Mouse (Mus musculus): ENCODE measurements at regions not wholly inside any gene's neighbourhood (a gene's known extent, or its start where the extent isn't known, plus 50 kb on each side); places are given as distances from the start of the nearest gene placed in this dataset.

GRCm38 (mm10) chr3:143873876-143874275 lies 331.1 kb downstream of the Lmo4 start:
- Histone ChIP-seq H3K9me3 (no peaks in the 10 kb centered on the region), H3K4me1 (replicated peaks) (no peaks in the 10 kb centered on the region), H3K36me3 (no peaks in the 10 kb centered on the region), H3K4me3 (no peak overlapping the region), H3K27ac (no peak overlapping the region), H3K27me3 (ENCODE audit: insufficient read depth, poor library complexity, severe bottlenecking) (no peaks in the 10 kb centered on the region)
- DNase-seq (ENCODE audit: low spot score), result no peak
- 84% methylated on average over 3 of the region's 3 CpGs for WGBS

- WGBS, result 55% methylated on average over 4 of the region's 4 CpGs
- Histone ChIP-seq H3K27me3 (ENCODE audit: insufficient read depth, poor library complexity, severe bottlenecking) (no peaks in the 10 kb centered on the region), H3K27ac (no peak overlapping the region), H3K4me1 (replicated peaks) (peaks cover 5% of the 10 kb centered on the region; the same call in 1 of the 2 replicates), H3K4me3 (no peak overlapping the region), H3K9me3 (no peaks in the 10 kb centered on the region), H3K36me3 (no peaks in the 10 kb centered on the region)
- no peak for DNase-seq (ENCODE audit: low spot score)
Observed at GRCm38 (mm10) chr3:143866521-143866920, 338.5 kb downstream of the Lmo4 start.

GRCm38 (mm10) chr3:143865626-143866025 lies 339.4 kb downstream of the Lmo4 start:
- H3K36me3 ChIP-seq, result no peaks in the 10 kb centered on the region
- H3K4me1 ChIP-seq (replicated peaks), result peaks cover 5% of the 10 kb centered on the region; the same call in 1 of the 2 replicates
- no peaks in the 10 kb centered on the region for H3K9me3 ChIP-seq
- no peaks in the 10 kb centered on the region for H3K27me3 ChIP-seq (ENCODE audit: insufficient read depth, poor library complexity, severe bottlenecking)
- 83% methylated on average over 7 of the region's 7 CpGs for WGBS
- DNase-seq (ENCODE audit: low spot score), result no peak
- no peak overlapping the region for H3K4me3 ChIP-seq
- no peak overlapping the region for H3K27ac ChIP-seq

GRCm38 (mm10) chr3:143864490-143864889 lies 340.5 kb downstream of the Lmo4 start:
- Histone ChIP-seq H3K27me3 (ENCODE audit: insufficient read depth, poor library complexity, severe bottlenecking) (no peaks in the 10 kb centered on the region), H3K27ac (no peak overlapping the region), H3K9me3 (no peaks in the 10 kb centered on the region), H3K4me3 (no peak overlapping the region), H3K4me1 (replicated peaks) (peaks cover 5% of the 10 kb centered on the region; the same call in 1 of the 2 replicates), H3K36me3 (no peaks in the 10 kb centered on the region)
- WGBS, result 91% methylated on average over 10 of the region's 10 CpGs
- no peak for DNase-seq (ENCODE audit: low spot score)

- Histone ChIP-seq H3K4me3 (no peak overlapping the region), H3K27me3 (ENCODE audit: insufficient read depth, poor library complexity, severe bottlenecking) (no peaks in the 10 kb centered on the region), H3K4me1 (replicated peaks) (peaks cover 5% of the 10 kb centered on the region; the same call in 1 of the 2 replicates), H3K9me3 (no peaks in the 10 kb centered on the region), H3K27ac (no peak overlapping the region), H3K36me3 (no peaks in the 10 kb centered on the region)
- no peak for DNase-seq (ENCODE audit: low spot score)
- 91% methylated on average over 11 of the region's 11 CpGs for WGBS
Observed at GRCm38 (mm10) chr3:143862531-143862930, 342.5 kb downstream of the Lmo4 start.

- H3K36me3 ChIP-seq, result no peaks in the 10 kb centered on the region
- no peak overlapping the region for H3K27ac ChIP-seq
- no peak overlapping the region for H3K4me3 ChIP-seq
- H3K4me1 ChIP-seq (replicated peaks), result peaks cover 5% of the 10 kb centered on the region; the same call in 1 of the 2 replicates
- no peaks in the 10 kb centered on the region for H3K9me3 ChIP-seq
- no peak for DNase-seq (ENCODE audit: low spot score)
- no peaks in the 10 kb centered on the region for H3K27me3 ChIP-seq (ENCODE audit: insufficient read depth, poor library complexity, severe bottlenecking)
- 84% methylated on average over 4 of the region's 4 CpGs for WGBS
Observed at GRCm38 (mm10) chr3:143861866-143862265, 343.2 kb downstream of the Lmo4 start.

GRCm38 (mm10) chr3:143835611-143836240 lies 369.3 kb downstream of the Lmo4 start:
- Histone ChIP-seq H3K9me3 (no peaks in the 10 kb centered on the region), H3K27me3 (ENCODE audit: insufficient read depth, poor library complexity, severe bottlenecking) (no peaks in the 10 kb centered on the region), H3K27ac (no peak overlapping the region), H3K4me1 (replicated peaks) (no peaks in the 10 kb centered on the region), H3K4me3 (no peak overlapping the region), H3K36me3 (no peaks in the 10 kb centered on the region)
- 89% methylated on average over 7 of the region's 7 CpGs for WGBS
- no peak for DNase-seq (ENCODE audit: low spot score)

GRCm38 (mm10) chr3:143834725-143835124 lies 370.3 kb downstream of the Lmo4 start:
- Histone ChIP-seq H3K36me3 (no peaks in the 10 kb centered on the region), H3K4me1 (replicated peaks) (no peaks in the 10 kb centered on the region), H3K27me3 (ENCODE audit: insufficient read depth, poor library complexity, severe bottlenecking) (no peaks in the 10 kb centered on the region), H3K9me3 (no peaks in the 10 kb centered on the region), H3K4me3 (no peak overlapping the region), H3K27ac (no peak overlapping the region)
- WGBS, result 88% methylated on average over 2 of the region's 2 CpGs
- no peak for DNase-seq (ENCODE audit: low spot score)

- H3K36me3 ChIP-seq, result no peaks in the 10 kb centered on the region
- WGBS, result 48% methylated on average over 1 of the region's 1 CpGs
- no peaks in the 10 kb centered on the region for H3K27me3 ChIP-seq (ENCODE audit: insufficient read depth, poor library complexity, severe bottlenecking)
- no peaks in the 10 kb centered on the region for H3K9me3 ChIP-seq
- no peaks in the 10 kb centered on the region for H3K4me1 ChIP-seq (replicated peaks)
- H3K4me3 ChIP-seq, result no peak overlapping the region
- DNase-seq (ENCODE audit: low spot score), result no peak
- H3K27ac ChIP-seq, result no peak overlapping the region
Observed at GRCm38 (mm10) chr3:143823395-143823777, 381.6 kb downstream of the Lmo4 start.

- Histone ChIP-seq H3K27me3 (ENCODE audit: insufficient read depth, poor library complexity, severe bottlenecking) (no peaks in the 10 kb centered on the region), H3K36me3 (no peaks in the 10 kb centered on the region), H3K27ac (no peak overlapping the region), H3K9me3 (no peaks in the 10 kb centered on the region), H3K4me1 (replicated peaks) (no peaks in the 10 kb centered on the region), H3K4me3 (no peak overlapping the region)
- DNase-seq (ENCODE audit: low spot score), result no peak
- WGBS, result 87% methylated on average over 8 of the region's 8 CpGs
Observed at GRCm38 (mm10) chr3:143822564-143823394, 382.2 kb downstream of the Lmo4 start.

- Histone ChIP-seq H3K36me3 (no peaks in the 10 kb centered on the region), H3K27me3 (ENCODE audit: insufficient read depth, poor library complexity, severe bottlenecking) (no peaks in the 10 kb centered on the region), H3K4me3 (no peak overlapping the region), H3K4me1 (replicated peaks) (no peaks in the 10 kb centered on the region), H3K9me3 (no peaks in the 10 kb centered on the region), H3K27ac (no peak overlapping the region)
- DNase-seq (ENCODE audit: low spot score), result no peak
- 91% methylated on average over 8 of the region's 8 CpGs for WGBS
Observed at GRCm38 (mm10) chr3:143807544-143807943, 397.5 kb downstream of the Lmo4 start.

- DNase-seq (ENCODE audit: low spot score), result no peak
- Histone ChIP-seq H3K4me1 (replicated peaks) (no peaks in the 10 kb centered on the region), H3K9me3 (no peaks in the 10 kb centered on the region), H3K27ac (no peak overlapping the region), H3K36me3 (no peaks in the 10 kb centered on the region), H3K27me3 (ENCODE audit: insufficient read depth, poor library complexity, severe bottlenecking) (no peaks in the 10 kb centered on the region), H3K4me3 (no peak overlapping the region)
- WGBS, result 93% methylated on average over 3 of the region's 3 CpGs
Observed at GRCm38 (mm10) chr3:143806940-143807339, 398.1 kb downstream of the Lmo4 start.

GRCm38 (mm10) chr3:143797850-143798249 lies 407.2 kb downstream of the Lmo4 start:
- Histone ChIP-seq H3K4me3 (no peak overlapping the region), H3K27me3 (ENCODE audit: insufficient read depth, poor library complexity, severe bottlenecking) (no peaks in the 10 kb centered on the region), H3K36me3 (no peaks in the 10 kb centered on the region), H3K9me3 (no peaks in the 10 kb centered on the region), H3K27ac (no peak overlapping the region), H3K4me1 (replicated peaks) (no peaks in the 10 kb centered on the region; the same call in 1 of the 2 replicates)
- 37% methylated on average over 5 of the region's 5 CpGs for WGBS
- DNase-seq (ENCODE audit: low spot score), result no peak

Data from hindbrain, embryonic 10.5 days (tissue).